8 mouse cellular contexts compared by ENCODE assay signal in genomic region chr2:121139266-121140017, GRCm38 (mm10). TPM values are rescaled to one million over a fixed set of nuclear protein-coding genes. Genes with fewer than 3 reads are reported as not detected.
DNase-seq lines count a peak whose midpoint lies in the region; ATAC-seq lines count a peak whose summit lies in the region.

No protein-coding gene starts in this region.

- 49% methylated on average over 29 of the region's 29 CpGs for WGBS in stomach, embryonic 14.5 days

- H3K9ac ChIP-seq in stomach, embryonic 14.5 days (replicated peaks; ENCODE audit: low read depth, low read length): peak overlapping the region; percentile 79

- DNase-seq in gastrocnemius, adult 18-20 months (ENCODE audit: low spot score): peak; percentile 41
- no peak for DNase-seq in gastrocnemius, postnatal 25 days
- peak; percentile 69 for DNase-seq in adrenal gland, postnatal 14 days
- peak; percentile 74 for DNase-seq in heart, postnatal 4 days
- peak; percentile 67 for DNase-seq in left cerebral cortex, postnatal 4 days
- DNase-seq in mesoderm, embryonic 11.5 days (ENCODE audit: low read depth, low spot score): peak; percentile 31

- H3K4me3 ChIP-seq in stomach, embryonic 14.5 days (ENCODE audit: low read depth, low read length): peak overlapping the region; percentile 57

- H3K4me2 ChIP-seq in stomach, embryonic 14.5 days (replicated peaks; ENCODE audit: low read depth, low read length): peak overlapping the region; percentile 96

- peak; percentile 58 for ATAC-seq in erythroblast, adult 5-6 weeks (replicated peaks; ENCODE audit: low FRiP score, poor library complexity, severe bottlenecking)
- ATAC-seq in stomach, embryonic 14.5 days (ENCODE audit: insufficient number of reproducible peaks, insufficient read depth, low FRiP score, low read depth): peak; percentile 14; the same call in 1 of the 2 replicates

- peaks cover 7% of the 10 kb centered on the region; the same call in 1 of the 2 replicates for H3K36me3 ChIP-seq in stomach, embryonic 14.5 days (ENCODE audit: control insufficient read depth, insufficient read depth, low read length)

- H3K27ac ChIP-seq in stomach, embryonic 14.5 days (ENCODE audit: low read length): peak overlapping the region; percentile 98

- H3K27me3 ChIP-seq in stomach, embryonic 14.5 days (ENCODE audit: control insufficient read depth, insufficient read depth, low read length): no peaks in the 10 kb centered on the region

- 0 out of 2 replicates have a peak, but pooled peaks cover 5% of the 10 kb centered on the region for H3K9me3 ChIP-seq in stomach, embryonic 14.5 days (ENCODE audit: control insufficient read depth, low read depth, low read length)

- intact Hi-C loops in left cerebral cortex, postnatal 4 days (cut with DNase I): no loop called here

- H3K4me1 ChIP-seq in stomach, embryonic 14.5 days (ENCODE audit: control insufficient read depth, insufficient read depth, low read length): peaks cover 15% of the 10 kb centered on the region

RNA-seq across cellular contexts. Expression of gene Adal, which starts 0.8 kb away (rescaled TPM):
- 10 to 100 TPM; 14.0 to 16.4 TPM for total RNA-seq in gastrocnemius, adult 18-20 months (2021)
- total RNA-seq in gastrocnemius, postnatal 25 days (2021): 10 to 100 TPM; 13.9 to 14.5 TPM
- 17.1 and 20.1 TPM in 2 replicates for total RNA-seq in adrenal gland, postnatal 14 days (2021)
- total RNA-seq in erythroblast, adult 5-6 weeks (2015; ENCODE audit: low replicate concordance): 1.2 and 3.3 TPM in 2 replicates
- 4.6 and 7.8 TPM in 2 replicates for total RNA-seq in erythroblast, adult 5-6 weeks (2017; ENCODE audit: low replicate concordance)
- total RNA-seq in heart, postnatal 4 days (2021): 10 to 100 TPM; 11.8 to 12.3 TPM
- total RNA-seq in left cerebral cortex, postnatal 4 days (2021): 10 to 100 TPM; 16.1 to 16.8 TPM
- 21.8 and 22.7 TPM in 2 replicates for polyA plus RNA-seq in stomach, embryonic 14.5 days (2014; fragmentation: Nextera tagmentation; extraction: Ambion mirVana)

RNA-seq across cellular contexts. Expression of gene Lcmt2, which starts 1.0 kb away (rescaled TPM):
- total RNA-seq in gastrocnemius, adult 18-20 months (2021): 1 to 10 TPM; 3.1 to 3.3 TPM
- total RNA-seq in gastrocnemius, postnatal 25 days (2021): 1 to 10 TPM; 3.2 to 3.6 TPM
- 10.1 and 11.5 TPM in 2 replicates for total RNA-seq in adrenal gland, postnatal 14 days (2021)
- 1.7 and 2.5 TPM in 2 replicates for total RNA-seq in erythroblast, adult 5-6 weeks (2015; ENCODE audit: low replicate concordance)
- 2.0 and 4.0 TPM in 2 replicates for total RNA-seq in erythroblast, adult 5-6 weeks (2017; ENCODE audit: low replicate concordance)
- total RNA-seq in heart, postnatal 4 days (2021): 10 to 100 TPM; 11.2 to 14.3 TPM
- total RNA-seq in left cerebral cortex, postnatal 4 days (2021): 1 to 10 TPM; 9.2 to 9.4 TPM
- 20.1 and 23.9 TPM in 2 replicates for polyA plus RNA-seq in stomach, embryonic 14.5 days (2014; fragmentation: Nextera tagmentation; extraction: Ambion mirVana)

RNA-seq across cellular contexts. Expression of gene Tgm7, which starts 29.8 kb away (rescaled TPM):
- not detected for total RNA-seq in gastrocnemius, adult 18-20 months (2021)
- not detected for total RNA-seq in gastrocnemius, postnatal 25 days (2021)
- not detected in 2 replicates for total RNA-seq in adrenal gland, postnatal 14 days (2021)
- total RNA-seq in erythroblast, adult 5-6 weeks (2015; ENCODE audit: low replicate concordance): not detected in 2 replicates
- not detected in 2 replicates for total RNA-seq in erythroblast, adult 5-6 weeks (2017; ENCODE audit: low replicate concordance)
- not detected for total RNA-seq in heart, postnatal 4 days (2021)
- not detected for total RNA-seq in left cerebral cortex, postnatal 4 days (2021)
- 0.20 TPM in 1 of 2 replicates, not detected in the other for polyA plus RNA-seq in stomach, embryonic 14.5 days (2014; fragmentation: Nextera tagmentation; extraction: Ambion mirVana)

RNA-seq across cellular contexts. Expression of gene Tubgcp4, which starts 31.0 kb away (rescaled TPM):
- total RNA-seq in gastrocnemius, adult 18-20 months (2021): 10 to 100 TPM in 1 of 2 experiments, 1 to 10 TPM in 1; 9.0 to 15.3 TPM
- 10 to 100 TPM in 1 of 2 experiments, 1 to 10 TPM in 1; 9.9 to 11.8 TPM for total RNA-seq in gastrocnemius, postnatal 25 days (2021)
- total RNA-seq in adrenal gland, postnatal 14 days (2021): 31.3 and 34.7 TPM in 2 replicates
- 16.3 and 22.2 TPM in 2 replicates for total RNA-seq in erythroblast, adult 5-6 weeks (2015; ENCODE audit: low replicate concordance)
- total RNA-seq in erythroblast, adult 5-6 weeks (2017; ENCODE audit: low replicate concordance): 11.7 and 19.1 TPM in 2 replicates
- total RNA-seq in heart, postnatal 4 days (2021): 10 to 100 TPM; 23.5 to 23.8 TPM
- total RNA-seq in left cerebral cortex, postnatal 4 days (2021): 10 to 100 TPM; 32.3 to 34.5 TPM
- 53.5 and 58.6 TPM in 2 replicates for polyA plus RNA-seq in stomach, embryonic 14.5 days (2014; fragmentation: Nextera tagmentation; extraction: Ambion mirVana)

RNA-seq across cellular contexts. Expression of gene Zscan29, which starts 31.5 kb away (rescaled TPM):
- 1 to 10 TPM; 4.1 to 4.6 TPM for total RNA-seq in gastrocnemius, adult 18-20 months (2021)
- total RNA-seq in gastrocnemius, postnatal 25 days (2021): 1 to 10 TPM; 4.5 to 4.6 TPM
- 15.7 and 17.5 TPM in 2 replicates for total RNA-seq in adrenal gland, postnatal 14 days (2021)
- total RNA-seq in erythroblast, adult 5-6 weeks (2015; ENCODE audit: low replicate concordance): 8.8 and 13.3 TPM in 2 replicates
- total RNA-seq in erythroblast, adult 5-6 weeks (2017; ENCODE audit: low replicate concordance): 11.3 and 12.9 TPM in 2 replicates
- 1 to 10 TPM; 7.6 to 8.3 TPM for total RNA-seq in heart, postnatal 4 days (2021)
- total RNA-seq in left cerebral cortex, postnatal 4 days (2021): 1 to 10 TPM; 7.3 to 7.9 TPM
- polyA plus RNA-seq in stomach, embryonic 14.5 days (2014; fragmentation: Nextera tagmentation; extraction: Ambion mirVana): 12.2 and 12.9 TPM in 2 replicates
